Mouse (Mus musculus): ENCODE measurements around the gene Spast. TPM values are rescaled to one million over a fixed set of nuclear protein-coding genes. Genes with fewer than 3 reads are reported as not detected.

Spast gene
- 41.1 and 45.1 TPM in 2 replicates for polyA plus RNA-seq (2014; fragmentation: Nextera tagmentation; extraction: Ambion mirVana)

GRCm38 (mm10) chr17:74338937-74339804 lies at the start of gene Spast:
Gene Spast (plus strand): TSS chr17:74338987.
- Histone ChIP-seq H3K4me3 (ENCODE audit: low read depth, low read length) (peak within 1 kb of the TSS; percentile 70), H3K36me3 (ENCODE audit: control insufficient read depth, insufficient read depth, low read length) (no peaks in the 10 kb centered on the region), H3K4me2 (ENCODE audit: low read depth, low read length, severe bottlenecking) (peak within 1 kb of the TSS; percentile 77), H3K4me1 (replicated peaks; ENCODE audit: control insufficient read depth, insufficient read depth, low read length) (peaks cover 6% of the 10 kb centered on the region), H3K27ac (ENCODE audit: low read depth, low read length) (peak within 1 kb of the TSS; percentile 87), H3K9me3 (ENCODE audit: control insufficient read depth, low read length) (no peaks in the 10 kb centered on the region), H3K27me3 (ENCODE audit: control insufficient read depth, insufficient read depth, low read length) (no peaks in the 10 kb centered on the region), H3K9ac (ENCODE audit: low read length) (peak within 1 kb of the TSS; percentile 74)
- WGBS, result under 1% methylated on average over 73 of the region's 90 CpGs
- DNase-seq (ENCODE audit: low spot score) (peak; percentile 84), ATAC-seq (replicated peaks; ENCODE audit: low FRiP score) (peak; percentile 79)

DNA sequence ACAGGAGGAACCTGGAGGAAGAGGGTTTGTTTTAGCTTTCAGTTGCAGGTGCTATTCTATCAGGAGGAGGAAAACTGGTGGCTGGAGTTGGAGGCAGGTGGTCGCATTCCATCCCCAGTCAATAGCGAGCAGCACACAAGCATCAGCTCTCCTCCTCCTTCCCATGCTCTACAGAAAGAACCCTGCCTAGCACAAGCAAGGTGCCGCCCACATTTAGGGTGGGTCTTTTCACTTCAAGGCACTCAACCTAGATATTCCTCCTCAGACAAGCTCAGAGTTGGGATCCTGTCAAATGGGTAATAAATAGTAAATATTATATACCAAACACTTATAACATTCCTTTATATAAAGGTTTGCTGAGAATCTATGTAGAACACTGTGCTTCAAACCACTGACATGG lies 48.6 kb upstream of the Spast start:
- Histone ChIP-seq H3K9ac (ENCODE audit: low read length) (no peak overlapping the region), H3K27ac (ENCODE audit: low read depth, low read length) (no peak overlapping the region), H3K27me3 (ENCODE audit: control insufficient read depth, insufficient read depth, low read length) (no peaks in the 10 kb centered on the region), H3K4me3 (ENCODE audit: low read depth, low read length) (no peak overlapping the region), H3K36me3 (ENCODE audit: control insufficient read depth, insufficient read depth, low read length) (no peaks in the 10 kb centered on the region; the same call in 1 of the 2 replicates), H3K9me3 (ENCODE audit: control insufficient read depth, low read length) (no peaks in the 10 kb centered on the region), H3K4me1 (replicated peaks; ENCODE audit: control insufficient read depth, insufficient read depth, low read length) (0 out of 2 replicates have a peak, but pooled peaks cover 2% of the 10 kb centered on the region), H3K4me2 (ENCODE audit: low read depth, low read length, severe bottlenecking) (no peak overlapping the region)
- DNase-seq (ENCODE audit: low spot score) (no peak), ATAC-seq (replicated peaks; ENCODE audit: low FRiP score) (no peak)
- WGBS, result 84% methylated on average over 3 of the region's 3 CpGs

DNA sequence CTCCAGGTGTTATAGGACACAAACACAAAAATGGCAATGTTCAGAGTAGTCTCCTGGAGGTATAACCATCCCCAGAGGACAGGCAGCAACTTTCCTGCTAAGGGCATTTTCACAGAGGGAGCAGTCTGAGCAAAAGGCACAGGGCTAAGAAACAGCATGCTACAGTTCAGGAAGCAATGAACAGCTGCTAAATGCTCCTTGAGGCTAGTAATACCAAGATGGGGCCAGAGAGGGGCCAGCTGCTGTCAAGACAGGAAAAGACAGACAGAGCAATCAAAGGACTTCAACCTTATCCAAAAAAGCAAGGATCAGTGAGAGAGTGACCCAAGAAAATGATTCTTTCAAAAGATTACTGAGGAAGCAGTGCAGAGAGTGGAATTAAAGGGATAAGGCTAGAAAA lies 47.9 kb upstream of the Spast start:
- Histone ChIP-seq H3K4me1 (replicated peaks; ENCODE audit: control insufficient read depth, insufficient read depth, low read length) (0 out of 2 replicates have a peak, but pooled peaks cover 2% of the 10 kb centered on the region), H3K9me3 (ENCODE audit: control insufficient read depth, low read length) (no peaks in the 10 kb centered on the region), H3K27ac (ENCODE audit: low read depth, low read length) (no peak overlapping the region), H3K4me3 (ENCODE audit: low read depth, low read length) (no peak overlapping the region), H3K36me3 (ENCODE audit: control insufficient read depth, insufficient read depth, low read length) (no peaks in the 10 kb centered on the region; the same call in 1 of the 2 replicates), H3K4me2 (ENCODE audit: low read depth, low read length, severe bottlenecking) (no peak overlapping the region), H3K9ac (ENCODE audit: low read length) (no peak overlapping the region), H3K27me3 (ENCODE audit: control insufficient read depth, insufficient read depth, low read length) (no peaks in the 10 kb centered on the region)
- DNase-seq (ENCODE audit: low spot score) (no peak), ATAC-seq (replicated peaks; ENCODE audit: low FRiP score) (no peak)

DNA sequence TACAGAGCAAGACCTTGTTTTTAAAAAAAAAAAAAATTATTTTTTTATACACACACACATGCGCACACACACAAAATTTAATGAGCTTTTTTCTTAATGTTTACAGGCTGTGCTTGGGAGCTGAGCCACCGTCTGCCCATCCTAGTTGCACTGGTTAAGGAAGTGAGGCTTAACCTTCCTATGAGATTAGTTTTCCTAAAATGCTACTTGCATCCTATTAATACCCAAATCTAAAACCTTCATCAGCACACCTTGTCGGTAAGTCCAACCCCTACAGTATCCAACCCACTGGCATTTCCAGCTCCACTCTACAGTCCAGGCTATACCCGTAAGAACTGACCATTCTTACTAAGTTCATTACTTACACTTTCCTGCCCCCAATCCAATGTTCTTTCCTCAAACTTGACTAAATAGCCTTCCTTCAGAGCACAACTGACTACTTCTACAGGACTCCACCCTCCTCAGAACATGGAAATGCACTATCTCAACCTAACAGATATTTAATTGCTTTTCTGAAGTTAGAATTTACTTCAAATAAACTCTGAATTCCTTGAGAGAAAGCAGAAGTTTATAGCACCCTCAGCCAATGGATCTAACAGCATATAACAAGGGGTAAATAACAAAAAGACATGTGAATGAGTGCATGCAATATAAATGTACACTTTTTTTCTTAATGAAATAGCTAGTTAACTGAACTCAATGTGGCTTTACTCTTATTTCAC lies 47.0 kb upstream of the Spast start:
- Histone ChIP-seq H3K36me3 (ENCODE audit: control insufficient read depth, insufficient read depth, low read length) (no peaks in the 10 kb centered on the region; the same call in 1 of the 2 replicates), H3K4me1 (replicated peaks; ENCODE audit: control insufficient read depth, insufficient read depth, low read length) (0 out of 2 replicates have a peak, but pooled peaks cover 2% of the 10 kb centered on the region), H3K27ac (ENCODE audit: low read depth, low read length) (no peak overlapping the region), H3K4me2 (ENCODE audit: low read depth, low read length, severe bottlenecking) (no peak overlapping the region), H3K9ac (ENCODE audit: low read length) (no peak overlapping the region), H3K27me3 (ENCODE audit: control insufficient read depth, insufficient read depth, low read length) (no peaks in the 10 kb centered on the region), H3K9me3 (ENCODE audit: control insufficient read depth, low read length) (no peaks in the 10 kb centered on the region), H3K4me3 (ENCODE audit: low read depth, low read length) (no peak overlapping the region)
- WGBS, result 83% methylated on average over 4 of the region's 4 CpGs
- DNase-seq (ENCODE audit: low spot score) (no peak), ATAC-seq (replicated peaks; ENCODE audit: low FRiP score) (no peak)

GRCm38 (mm10) chr17:74293687-74294425 lies 44.9 kb upstream of the Spast start:
- 1% methylated on average over 18 of the region's 18 CpGs for WGBS
- ATAC-seq (replicated peaks; ENCODE audit: low FRiP score), result no peak

GRCm38 (mm10) chr17:74294426-74295025 lies 44.3 kb upstream of the Spast start:
- peak overlapping the region; percentile 96 for H3K4me3 ChIP-seq (ENCODE audit: low read depth, low read length)
- WGBS, result under 1% methylated on average over 52 of the region's 80 CpGs
- 0 out of 2 replicates have a peak, but pooled peaks cover 2% of the 10 kb centered on the region for H3K4me1 ChIP-seq (replicated peaks; ENCODE audit: control insufficient read depth, insufficient read depth, low read length)
- peak overlapping the region; percentile 95 for H3K27ac ChIP-seq (ENCODE audit: low read depth, low read length)
- H3K4me2 ChIP-seq (ENCODE audit: low read depth, low read length, severe bottlenecking), result peak overlapping the region; percentile 65
- ATAC-seq (replicated peaks; ENCODE audit: low FRiP score) (peak; percentile 81), DNase-seq (ENCODE audit: low spot score) (peak; percentile 88)
- peak overlapping the region; percentile 97 for H3K9ac ChIP-seq (ENCODE audit: low read length)
- no peaks in the 10 kb centered on the region for H3K27me3 ChIP-seq (ENCODE audit: control insufficient read depth, insufficient read depth, low read length)
- no peaks in the 10 kb centered on the region for H3K9me3 ChIP-seq (ENCODE audit: control insufficient read depth, low read length)
- no peaks in the 10 kb centered on the region for H3K36me3 ChIP-seq (ENCODE audit: control insufficient read depth, insufficient read depth, low read length)

More at GRCm38 (mm10) chr17:74293687-74294425, 44.9 kb upstream of the Spast start:
- H3K27me3 ChIP-seq (ENCODE audit: control insufficient read depth, insufficient read depth, low read length), result no peaks in the 10 kb centered on the region
- H3K27ac ChIP-seq (ENCODE audit: low read depth, low read length), result peak overlapping the region; percentile 95
- 0 out of 2 replicates have a peak, but pooled peaks cover 2% of the 10 kb centered on the region for H3K4me1 ChIP-seq (replicated peaks; ENCODE audit: control insufficient read depth, insufficient read depth, low read length)
- no peaks in the 10 kb centered on the region for H3K9me3 ChIP-seq (ENCODE audit: control insufficient read depth, low read length)
- peak overlapping the region; percentile 96 for H3K4me3 ChIP-seq (ENCODE audit: low read depth, low read length)
- peak overlapping the region; percentile 65 for H3K4me2 ChIP-seq (ENCODE audit: low read depth, low read length, severe bottlenecking)
- H3K36me3 ChIP-seq (ENCODE audit: control insufficient read depth, insufficient read depth, low read length), result no peaks in the 10 kb centered on the region
- H3K9ac ChIP-seq (ENCODE audit: low read length), result peak overlapping the region; percentile 97
- no peak for DNase-seq (ENCODE audit: low spot score)

DNA sequence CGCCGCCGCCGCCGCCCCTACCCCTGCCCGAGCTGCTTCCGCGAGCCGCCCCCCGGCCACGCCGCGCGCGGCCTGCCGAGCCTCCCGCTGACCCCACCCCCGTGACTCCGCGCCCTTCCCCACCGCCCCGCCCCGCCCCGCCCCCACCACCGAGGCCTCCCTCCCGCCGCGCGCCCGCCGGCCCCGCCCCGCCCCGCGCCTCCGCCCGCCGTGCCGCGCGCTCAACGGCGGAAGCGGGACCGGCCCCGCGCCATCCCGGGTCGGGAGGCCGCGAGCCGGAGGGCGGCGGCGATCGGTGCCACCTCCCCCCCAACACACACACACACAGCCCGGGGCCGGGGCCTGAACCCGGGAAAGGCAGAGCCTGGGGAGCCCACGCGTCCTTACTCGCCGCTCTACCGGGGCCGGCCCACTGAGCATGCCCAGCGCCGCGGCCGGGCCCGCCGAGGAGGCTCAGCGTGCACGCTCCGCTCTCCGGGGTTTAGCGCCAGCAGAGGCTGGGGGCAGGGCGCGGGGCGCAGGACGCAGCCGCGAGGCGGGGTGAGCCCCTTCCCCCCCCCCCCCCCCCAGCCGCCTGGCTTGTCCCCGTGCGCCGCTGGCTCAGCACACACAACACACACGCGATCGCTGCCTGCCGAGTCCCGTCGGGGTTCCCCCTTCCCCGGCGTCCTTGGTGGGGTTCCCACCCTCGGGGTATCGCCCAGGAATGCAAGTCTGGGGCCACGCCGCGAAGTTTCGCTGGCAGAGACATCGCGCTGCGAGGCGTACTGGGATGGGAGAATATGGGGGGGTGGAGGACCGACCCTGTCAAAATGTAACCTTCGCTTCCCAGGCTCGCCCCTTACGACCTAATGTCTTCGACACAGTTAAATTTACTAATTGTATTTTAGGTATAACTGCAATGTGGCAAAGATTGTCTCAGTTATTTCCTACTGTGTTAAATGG lies 43.5 kb upstream of the Spast start, which contains the start of gene Memo1:
Gene Memo1 (minus strand): TSS at position 496 of the 945 bp plus-strand sequence.
- Histone ChIP-seq H3K27me3 (ENCODE audit: control insufficient read depth, insufficient read depth, low read length) (no peaks in the 10 kb centered on the region), H3K4me3 (ENCODE audit: low read depth, low read length) (peak within 1 kb of the TSS; percentile 96), H3K9ac (ENCODE audit: low read length) (peak within 1 kb of the TSS; percentile 97), H3K9me3 (ENCODE audit: control insufficient read depth, low read length) (no peaks in the 10 kb centered on the region), H3K4me2 (ENCODE audit: low read depth, low read length, severe bottlenecking) (peak within 1 kb of the TSS; percentile 79), H3K27ac (ENCODE audit: low read depth, low read length) (peak within 1 kb of the TSS; percentile 95), H3K36me3 (ENCODE audit: control insufficient read depth, insufficient read depth, low read length) (no peaks in the 10 kb centered on the region), H3K4me1 (replicated peaks; ENCODE audit: control insufficient read depth, insufficient read depth, low read length) (0 out of 2 replicates have a peak, but pooled peaks cover 2% of the 10 kb centered on the region)
- ATAC-seq (replicated peaks; ENCODE audit: low FRiP score), result peak; percentile 90
- DNase-seq (ENCODE audit: low spot score), result peak; percentile 92
- under 1% methylated on average over 70 of the region's 110 CpGs for WGBS

Measured in forebrain, embryonic 11.5 days (tissue).